Comparison of ENCODE assay signal across 8 mouse cellular contexts in the genomic region with DNA sequence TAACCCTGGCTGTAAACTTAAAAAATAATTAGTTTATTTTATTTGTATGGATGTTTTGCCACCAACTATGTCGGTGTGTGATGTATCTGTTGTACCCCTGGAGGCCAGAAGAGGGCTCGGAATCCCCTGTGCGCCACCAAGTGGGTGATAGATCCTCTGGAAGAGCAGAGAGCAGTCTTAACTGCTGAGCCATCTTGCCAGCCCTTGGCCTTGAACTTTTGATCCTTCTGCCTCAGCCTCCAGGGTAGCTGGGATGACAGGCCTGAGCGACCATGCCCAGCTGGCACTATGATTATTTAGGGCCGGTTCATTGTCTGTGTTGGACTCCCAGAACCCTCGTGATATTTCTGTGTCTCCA. TPM values are rescaled to one million over a fixed set of nuclear protein-coding genes. Genes with fewer than 3 reads are reported as not detected.
DNase-seq lines count a peak whose midpoint lies in the region; ATAC-seq and TF ChIP-seq lines count a peak whose summit lies in the region.

No protein-coding gene starts in this region.

- H3K27ac ChIP-seq in forebrain, embryonic 14.5 days (ENCODE audit: low read depth, low read length), result peak overlapping the region; percentile 92; the same call in 1 of the 2 replicates
- H3K27ac ChIP-seq in hindbrain, embryonic 13.5 days, result peak overlapping the region; percentile 96
- H3K27ac ChIP-seq in liver, adult 2 months (replicated peaks; ENCODE audit: insufficient read depth, low read depth, low read length), result peak overlapping the region; percentile 44; the same call in 1 of the 2 replicates
- H3K27ac ChIP-seq in midbrain, postnatal 0 days (ENCODE audit: low read depth, low read length), result 0 out of 2 replicates have a peak overlapping the region, but pooled peaks have one; percentile 90

- no peak for TF ChIP-seq POLR2A in liver, adult 2 months (IDR thresholded peaks at IDR 0.05; ENCODE audit: extremely low read depth, insufficient read depth, low read length)

- peak overlapping the region; percentile 47; the same call in 1 of the 2 replicates for H3K4me3 ChIP-seq in forebrain, embryonic 14.5 days (ENCODE audit: low read depth, low read length)
- H3K4me3 ChIP-seq in hindbrain, embryonic 13.5 days, result peak overlapping the region; percentile 51
- no peak overlapping the region for H3K4me3 ChIP-seq in liver, adult 2 months (ENCODE audit: insufficient read depth, low read depth, low read length)
- H3K4me3 ChIP-seq in midbrain, postnatal 0 days (ENCODE audit: low read depth, low read length), result peak overlapping the region; percentile 48

- H3K4me2 ChIP-seq in forebrain, embryonic 14.5 days (ENCODE audit: low read length), result peak overlapping the region; percentile 63
- H3K4me2 ChIP-seq in hindbrain, embryonic 13.5 days, result peak overlapping the region; percentile 59
- peak overlapping the region; percentile 57 for H3K4me2 ChIP-seq in midbrain, postnatal 0 days (ENCODE audit: low read depth, low read length, poor library complexity, severe bottlenecking)

- 25% methylated on average over 6 of the region's 6 CpGs for WGBS in forebrain, embryonic 14.5 days
- 26% methylated on average over 6 of the region's 6 CpGs for WGBS in hindbrain, embryonic 13.5 days
- 24% methylated on average over 6 of the region's 6 CpGs for WGBS in liver, adult 2 months
- WGBS in midbrain, postnatal 0 days, result 24% methylated on average over 6 of the region's 6 CpGs

- ATAC-seq in forebrain, embryonic 14.5 days, result peak; percentile 30
- ATAC-seq in hindbrain, embryonic 13.5 days (ENCODE audit: low FRiP score), result peak; percentile 64
- peak; percentile 67; the same call in 1 of the 2 replicates for ATAC-seq in midbrain, postnatal 0 days (ENCODE audit: low FRiP score)

- H3K9me3 ChIP-seq in forebrain, embryonic 14.5 days (replicated peaks; ENCODE audit: control insufficient read depth, low read length), result no peaks in the 10 kb centered on the region
- no peaks in the 10 kb centered on the region for H3K9me3 ChIP-seq in hindbrain, embryonic 13.5 days
- H3K9me3 ChIP-seq in midbrain, postnatal 0 days (ENCODE audit: low read length), result no peaks in the 10 kb centered on the region

- H3K36me3 ChIP-seq in forebrain, embryonic 14.5 days (ENCODE audit: control insufficient read depth, insufficient read depth, low read length), result no peaks in the 10 kb centered on the region
- H3K36me3 ChIP-seq in hindbrain, embryonic 13.5 days, result no peaks in the 10 kb centered on the region
- H3K36me3 ChIP-seq in liver, adult 2 months (ENCODE audit: control insufficient read depth, insufficient read depth, low read length), result no peaks in the 10 kb centered on the region
- H3K36me3 ChIP-seq in midbrain, postnatal 0 days (ENCODE audit: insufficient read depth, low read length), result no peaks in the 10 kb centered on the region

- peak; percentile 57 to 59 for DNase-seq in right cerebral cortex, adult 2 months (ENCODE audit: low spot score in 2 of 2)
- no peak for DNase-seq in right cerebral cortex, postnatal 25 days
- peak; percentile 52 for DNase-seq in cerebellum, adult 11 months
- DNase-seq in forebrain, embryonic 14.5 days (ENCODE audit: low spot score), result peak; percentile 68
- peak; percentile 46 for DNase-seq in liver, adult 2 months (ENCODE audit: extremely low read depth, low read depth, low spot score)
- peak; percentile 65 for DNase-seq in midbrain, postnatal 0 days (ENCODE audit: low spot score)
- DNase-seq in testis, postnatal 14 days (ENCODE audit: low spot score), result peak; percentile 63

- H3K9ac ChIP-seq in forebrain, embryonic 14.5 days (ENCODE audit: low read length), result no peak overlapping the region
- H3K9ac ChIP-seq in hindbrain, embryonic 13.5 days, result no peak overlapping the region
- no peak overlapping the region for H3K9ac ChIP-seq in liver, adult 2 months (ENCODE audit: low read depth, low read length)
- H3K9ac ChIP-seq in midbrain, postnatal 0 days (replicated peaks; ENCODE audit: low read length, poor library complexity, severe bottlenecking), result no peak overlapping the region

- no peaks in the 10 kb centered on the region for H3K27me3 ChIP-seq in forebrain, embryonic 14.5 days (replicated peaks; ENCODE audit: control insufficient read depth, insufficient read depth, low read length)
- no peaks in the 10 kb centered on the region for H3K27me3 ChIP-seq in hindbrain, embryonic 13.5 days
- H3K27me3 ChIP-seq in liver, adult 2 months (ENCODE audit: control insufficient read depth, insufficient read depth, low read length), result no peaks in the 10 kb centered on the region
- H3K27me3 ChIP-seq in midbrain, postnatal 0 days (ENCODE audit: insufficient read depth, low read length), result no peaks in the 10 kb centered on the region

- no peaks in the 10 kb centered on the region for H3K79me2 ChIP-seq in liver, adult 2 months (ENCODE audit: control insufficient read depth, insufficient read depth, low read length)

- peaks cover 5% of the 10 kb centered on the region; the same call in 1 of the 2 replicates for H3K4me1 ChIP-seq in forebrain, embryonic 14.5 days (ENCODE audit: control insufficient read depth, insufficient read depth, low read length)
- H3K4me1 ChIP-seq in hindbrain, embryonic 13.5 days (replicated peaks), result peaks cover 9% of the 10 kb centered on the region
- 0 out of 2 replicates have a peak, but pooled peaks cover 1% of the 10 kb centered on the region for H3K4me1 ChIP-seq in liver, adult 2 months (ENCODE audit: control insufficient read depth, insufficient read depth, low read length)
- H3K4me1 ChIP-seq in midbrain, postnatal 0 days (ENCODE audit: insufficient read depth, low read length), result peaks cover 4% of the 10 kb centered on the region; the same call in 1 of the 2 replicates

- peak; percentile 85 for TF ChIP-seq CTCF in liver, adult 2 months (IDR thresholded peaks at IDR 0.05; ENCODE audit: low read depth, low read length)
- peak; percentile 81 for TF ChIP-seq CTCF in midbrain, postnatal 0 days (IDR thresholded peaks at IDR 0.05)

RNA-seq across cellular contexts. Expression of a gene that starts 9.5 kb away (rescaled TPM):
- 0.55 and 0.73 TPM in 2 replicates for polyA plus RNA-seq in forebrain, embryonic 14.5 days (2014; fragmentation: Nextera tagmentation; extraction: Ambion mirVana)
- 1.4 and 1.5 TPM in 2 replicates for polyA plus RNA-seq in hindbrain, embryonic 13.5 days (2015; fragmentation: Nextera tagmentation; extraction: Ambion mirVana)
- 0.07 TPM in 1 of 2 replicates, not detected in the other for total RNA-seq in liver, adult 2 months (2014; rRNA removed)
- polyA plus RNA-seq in liver, adult 2 months (2012; rRNA removed), result 0.05 and 0.07 TPM in 2 replicates
- total RNA-seq in midbrain, postnatal 0 days (2014; rRNA removed), result 3.2 and 3.4 TPM in 2 replicates
- polyA plus RNA-seq in midbrain, postnatal 0 days (2015; fragmentation: Nextera tagmentation; extraction: Ambion mirVana), result 1.5 and 1.9 TPM in 2 replicates

RNA-seq across cellular contexts. Expression of a gene that starts 14.4 kb away (rescaled TPM):
- polyA plus RNA-seq in forebrain, embryonic 14.5 days (2014; fragmentation: Nextera tagmentation; extraction: Ambion mirVana), result 0.08 and 0.27 TPM in 2 replicates
- polyA plus RNA-seq in hindbrain, embryonic 13.5 days (2015; fragmentation: Nextera tagmentation; extraction: Ambion mirVana), result 0.77 and 0.79 TPM in 2 replicates
- total RNA-seq in liver, adult 2 months (2014; rRNA removed), result not detected in 2 replicates
- polyA plus RNA-seq in liver, adult 2 months (2012; rRNA removed), result not detected in 2 replicates
- total RNA-seq in midbrain, postnatal 0 days (2014; rRNA removed), result 0.66 and 1.8 TPM in 2 replicates
- 0.88 and 1.0 TPM in 2 replicates for polyA plus RNA-seq in midbrain, postnatal 0 days (2015; fragmentation: Nextera tagmentation; extraction: Ambion mirVana)

RNA-seq across cellular contexts. Expression of a gene that starts 21.9 kb away (rescaled TPM):
- 8.6 and 9.7 TPM in 2 replicates for polyA plus RNA-seq in forebrain, embryonic 14.5 days (2014; fragmentation: Nextera tagmentation; extraction: Ambion mirVana)
- polyA plus RNA-seq in hindbrain, embryonic 13.5 days (2015; fragmentation: Nextera tagmentation; extraction: Ambion mirVana), result 10.7 and 11.8 TPM in 2 replicates
- 7.7 and 9.5 TPM in 2 replicates for total RNA-seq in liver, adult 2 months (2014; rRNA removed)
- polyA plus RNA-seq in liver, adult 2 months (2012; rRNA removed), result 8.8 and 11.6 TPM in 2 replicates
- 9.3 and 10.5 TPM in 2 replicates for total RNA-seq in midbrain, postnatal 0 days (2014; rRNA removed)
- polyA plus RNA-seq in midbrain, postnatal 0 days (2015; fragmentation: Nextera tagmentation; extraction: Ambion mirVana), result 6.9 and 7.3 TPM in 2 replicates

RNA-seq across cellular contexts. Expression of a gene that starts 35.1 kb away (rescaled TPM):
- polyA plus RNA-seq in forebrain, embryonic 14.5 days (2014; fragmentation: Nextera tagmentation; extraction: Ambion mirVana), result 12.5 and 14.2 TPM in 2 replicates
- polyA plus RNA-seq in hindbrain, embryonic 13.5 days (2015; fragmentation: Nextera tagmentation; extraction: Ambion mirVana), result 13.0 and 13.4 TPM in 2 replicates
- 3.5 and 4.6 TPM in 2 replicates for total RNA-seq in liver, adult 2 months (2014; rRNA removed)
- 6.9 and 8.3 TPM in 2 replicates for polyA plus RNA-seq in liver, adult 2 months (2012; rRNA removed)
- total RNA-seq in midbrain, postnatal 0 days (2014; rRNA removed), result 5.0 and 5.7 TPM in 2 replicates
- polyA plus RNA-seq in midbrain, postnatal 0 days (2015; fragmentation: Nextera tagmentation; extraction: Ambion mirVana), result 4.0 and 4.3 TPM in 2 replicates

RNA-seq across cellular contexts. Expression of a gene that starts 44.4 kb away (rescaled TPM):
- polyA plus RNA-seq in forebrain, embryonic 14.5 days (2014; fragmentation: Nextera tagmentation; extraction: Ambion mirVana), result 98.6 and 108 TPM in 2 replicates
- polyA plus RNA-seq in hindbrain, embryonic 13.5 days (2015; fragmentation: Nextera tagmentation; extraction: Ambion mirVana), result 126 TPM in 2 replicates
- 8.3 and 12.4 TPM in 2 replicates for total RNA-seq in liver, adult 2 months (2014; rRNA removed)
- polyA plus RNA-seq in liver, adult 2 months (2012; rRNA removed), result 33.0 and 37.4 TPM in 2 replicates
- 239 and 286 TPM in 2 replicates for total RNA-seq in midbrain, postnatal 0 days (2014; rRNA removed)
- polyA plus RNA-seq in midbrain, postnatal 0 days (2015; fragmentation: Nextera tagmentation; extraction: Ambion mirVana), result 275 and 319 TPM in 2 replicates

Comparison
In these comparisons a context has a peak if more than half of its experiments do, and no peak if none do; other contexts are left out.
1. H3K27ac ChIP-seq: peak in every context shown above with its lines; median percentile 96 in hindbrain, embryonic 13.5 days; 92 in forebrain, embryonic 14.5 days; 90 in midbrain, postnatal 0 days; 44 in liver, adult 2 months.